22 mouse cellular contexts compared by ENCODE assay signal in genomic region chr17:86690871-86691390, GRCm38 (mm10).
A peak's percentile ranks its signal among the peaks of the same experiment; 100 is the strongest.
DNase-seq lines count a peak whose midpoint lies in the region; ATAC-seq and TF ChIP-seq lines count a peak whose summit lies in the region.
"Had no signal": no experiment of that assay in that cellular context is flagged by ENCODE, and none has a peak within 500 bp of the region (broad histone marks: within the 10 kb centered on the region; RNA-seq: fewer than 3 reads in every experiment).

No protein-coding gene starts in this region.

- in situ Hi-C loops in ES-E14 (cut with MboI; ENCODE audit: low sequenced_read_pairs in 2 of 2, unreplicated experiment in 2 of 2): no loop called here

- H3K27ac ChIP-seq in forebrain, embryonic 11.5 days (ENCODE audit: low read depth, low read length): no peak overlapping the region
- no peak overlapping the region for H3K27ac ChIP-seq in forebrain, postnatal 0 days (ENCODE audit: low read depth, low read length)
- H3K27ac ChIP-seq in ES-E14 (ENCODE audit: insufficient read depth, low read depth, low read length, poor library complexity, severe bottlenecking): no peak overlapping the region
- no peak overlapping the region for H3K27ac ChIP-seq in hindbrain, postnatal 0 days
- H3K27ac ChIP-seq: embryonic facial prominence, embryonic 13.5 days; embryonic facial prominence, embryonic 15.5 days; forebrain, embryonic 10.5 days; forebrain, embryonic 13.5 days; forebrain, embryonic 15.5 days had no signal

- H3K36me3 ChIP-seq in forebrain, embryonic 11.5 days (ENCODE audit: control insufficient read depth, insufficient read depth, low read length): no peaks in the 10 kb centered on the region
- no peaks in the 10 kb centered on the region for H3K36me3 ChIP-seq in forebrain, postnatal 0 days (ENCODE audit: insufficient read depth)
- H3K36me3 ChIP-seq in ES-E14 (ENCODE audit: control insufficient read depth, insufficient read depth, low read length, poor library complexity, severe bottlenecking): no peaks in the 10 kb centered on the region
- H3K36me3 ChIP-seq in hindbrain, postnatal 0 days (ENCODE audit: insufficient read depth, low read length): no peaks in the 10 kb centered on the region
- H3K36me3 ChIP-seq: embryonic facial prominence, embryonic 13.5 days; embryonic facial prominence, embryonic 15.5 days; forebrain, embryonic 10.5 days; forebrain, embryonic 15.5 days had no signal

- no peak overlapping the region for H3K9ac ChIP-seq in forebrain, embryonic 11.5 days (ENCODE audit: low read length)
- H3K9ac ChIP-seq in forebrain, postnatal 0 days: no peak overlapping the region
- H3K9ac ChIP-seq in ES-E14 (ENCODE audit: insufficient read depth, low read depth, low read length, poor library complexity, severe bottlenecking): no peak overlapping the region
- no peak overlapping the region for H3K9ac ChIP-seq in hindbrain, postnatal 0 days (replicated peaks; ENCODE audit: low read length)
- H3K9ac ChIP-seq: embryonic facial prominence, embryonic 13.5 days; embryonic facial prominence, embryonic 15.5 days; forebrain, embryonic 13.5 days; forebrain, embryonic 15.5 days had no signal

- WGBS in forebrain, embryonic 11.5 days: 91% methylated on average over 2 of the region's 2 CpGs
- WGBS in forebrain, postnatal 0 days: 80% methylated on average over 2 of the region's 2 CpGs
- WGBS in hindbrain, postnatal 0 days: 91% methylated on average over 2 of the region's 2 CpGs

- TF ChIP-seq CTCF in forebrain, postnatal 0 days (IDR thresholded peaks at IDR 0.05; ENCODE audit: low read depth): no peak
- TF ChIP-seq CTCF in hindbrain, postnatal 0 days (IDR thresholded peaks at IDR 0.05; ENCODE audit: low read depth): no peak

- no peak overlapping the region for H3K4me2 ChIP-seq in forebrain, embryonic 11.5 days (ENCODE audit: low read depth, low read length, severe bottlenecking)
- no peak overlapping the region for H3K4me2 ChIP-seq in forebrain, postnatal 0 days (ENCODE audit: low read depth)
- H3K4me2 ChIP-seq in hindbrain, postnatal 0 days (ENCODE audit: low read depth, low read length): no peak overlapping the region
- H3K4me2 ChIP-seq: embryonic facial prominence, embryonic 13.5 days; embryonic facial prominence, embryonic 15.5 days; forebrain, embryonic 13.5 days; forebrain, embryonic 15.5 days had no signal

- H3K9me3 ChIP-seq in forebrain, embryonic 11.5 days (ENCODE audit: control insufficient read depth, low read length): no peaks in the 10 kb centered on the region
- H3K9me3 ChIP-seq in forebrain, postnatal 0 days (ENCODE audit: low read length): no peaks in the 10 kb centered on the region
- no peaks in the 10 kb centered on the region for H3K9me3 ChIP-seq in ES-E14 (ENCODE audit: control insufficient read depth, insufficient read depth, low read depth, low read length)
- no peaks in the 10 kb centered on the region for H3K9me3 ChIP-seq in hindbrain, postnatal 0 days (ENCODE audit: low read length)
- H3K9me3 ChIP-seq: embryonic facial prominence, embryonic 13.5 days; embryonic facial prominence, embryonic 15.5 days; forebrain, embryonic 10.5 days; forebrain, embryonic 13.5 days; forebrain, embryonic 15.5 days had no signal

- H3K4me3 ChIP-seq in forebrain, embryonic 11.5 days (ENCODE audit: low read depth, low read length): no peak overlapping the region
- H3K4me3 ChIP-seq in forebrain, postnatal 0 days (ENCODE audit: low read depth, low read length): no peak overlapping the region
- no peak overlapping the region for H3K4me3 ChIP-seq in ES-E14 (ENCODE audit: insufficient read depth in 1 of 2, low read depth in 1 of 2, low read length in 2 of 2, poor library complexity in 1 of 2, severe bottlenecking in 1 of 2)
- H3K4me3 ChIP-seq in hindbrain, postnatal 0 days (ENCODE audit: low read length): no peak overlapping the region
- H3K4me3 ChIP-seq: embryonic facial prominence, embryonic 13.5 days; embryonic facial prominence, embryonic 15.5 days; erythroblast, embryonic 14.5 days; forebrain, embryonic 10.5 days; forebrain, embryonic 13.5 days; forebrain, embryonic 15.5 days had no signal

- no peak for ATAC-seq in forebrain, embryonic 11.5 days (replicated peaks; ENCODE audit: low FRiP score)
- ATAC-seq in forebrain, postnatal 0 days: no peak
- ATAC-seq in hindbrain, postnatal 0 days: no peak
- no peak for ATAC-seq in monocyte, adult 5-6 weeks (replicated peaks; ENCODE audit: insufficient number of reproducible peaks, low FRiP score, low TSS enrichment, poor library complexity, severe bottlenecking)
- ATAC-seq: activated CD4-positive, CD25-positive, alpha-beta regulatory T cell, adult 4 months; forebrain, embryonic 13.5 days; forebrain, embryonic 15.5 days; Patski had no signal

- no peaks in the 10 kb centered on the region for H3K4me1 ChIP-seq in forebrain, embryonic 11.5 days (replicated peaks; ENCODE audit: control insufficient read depth, insufficient read depth, low read length)
- H3K4me1 ChIP-seq in forebrain, postnatal 0 days (ENCODE audit: insufficient read depth): no peaks in the 10 kb centered on the region
- H3K4me1 ChIP-seq in ES-E14 (ENCODE audit: control insufficient read depth in 2 of 2, insufficient read depth in 2 of 2, low read length in 2 of 2, poor library complexity in 1 of 2): no peaks in the 10 kb centered on the region; a peak in 1 of 4 replicates
- H3K4me1 ChIP-seq in hindbrain, postnatal 0 days (ENCODE audit: insufficient read depth, low read length): no peaks in the 10 kb centered on the region
- H3K4me1 ChIP-seq: embryonic facial prominence, embryonic 13.5 days; embryonic facial prominence, embryonic 15.5 days; forebrain, embryonic 10.5 days; forebrain, embryonic 13.5 days; forebrain, embryonic 15.5 days had no signal

- DNase-seq in forebrain, embryonic 11.5 days (ENCODE audit: low spot score): peak; percentile 27
- no peak for DNase-seq in forebrain, postnatal 0 days
- DNase-seq in 3T3-L1 (ENCODE audit: low read depth, low spot score) (peak; percentile 34), ES-E14 (ENCODE audit: low read depth, low spot score) (no peak), R1 (ENCODE audit: low read depth, low spot score) (peak; percentile 94)
- no peak for DNase-seq in spleen, adult 12 weeks (ENCODE audit: low spot score)
- DNase-seq in hindbrain, postnatal 0 days (ENCODE audit: low spot score): no peak
- DNase-seq: adrenal gland, adult 8-10 months; cerebellum, adult 18-20 months; cerebellum, adult 8-10 months; cerebellum, adult 9-11 months; cerebellum, postnatal 14 days; cerebellum, postnatal 36 days had no signal

- no peaks in the 10 kb centered on the region for H3K27me3 ChIP-seq in forebrain, embryonic 11.5 days (ENCODE audit: control insufficient read depth, insufficient read depth, low read length)
- H3K27me3 ChIP-seq in forebrain, postnatal 0 days (ENCODE audit: insufficient read depth, low read length): no peaks in the 10 kb centered on the region
- no peaks in the 10 kb centered on the region for H3K27me3 ChIP-seq in hindbrain, postnatal 0 days (ENCODE audit: insufficient read depth, low read length)
- H3K27me3 ChIP-seq: embryonic facial prominence, embryonic 13.5 days; embryonic facial prominence, embryonic 15.5 days; forebrain, embryonic 13.5 days; forebrain, embryonic 15.5 days; Patski had no signal

TF ChIP-seq in ES-E14, 5 proteins besides CTCF, POLR2A, EP300 and RAD21:
- no peak for TF ChIP-seq ZC3H11A (IDR thresholded peaks at IDR 0.05; ENCODE audit: borderline replicate concordance, low read depth, low read length)
- peak; percentile 31; the same call in 1 of the 2 replicates for TF ChIP-seq MAFK (IDR thresholded peaks at IDR 0.05; ENCODE audit: insufficient read depth, low read depth, low read length)
- no peak for TF ChIP-seq CHD2 (IDR thresholded peaks at IDR 0.05; ENCODE audit: low read depth, low read length)

Comparison
In these comparisons a context has a peak if more than half of its experiments do, and no peak if none do; other contexts are left out.
1. DNase-seq: peak in forebrain, embryonic 11.5 days (single experiment), 3T3-L1 (single experiment) and R1 (single experiment); none in forebrain, postnatal 0 days (single experiment), ES-E14 (single experiment), spleen, adult 12 weeks (single experiment) and hindbrain, postnatal 0 days (single experiment).